In genomic region chr4:140245286-140246179, GRCm38 (mm10) we compare ENCODE assay signal across 9 mouse cellular contexts. TPM values are rescaled to one million over a fixed set of nuclear protein-coding genes. Genes with fewer than 3 reads are reported as not detected.
DNase-seq lines count a peak whose midpoint lies in the region; ATAC-seq lines count a peak whose summit lies in the region.
"Had no signal": no experiment of that assay in that cellular context is flagged by ENCODE, and none has a peak within 500 bp of the region (broad histone marks: within the 10 kb centered on the region; RNA-seq: fewer than 3 reads in every experiment).

No protein-coding gene starts in this region.

- intact Hi-C loops in heart, postnatal 25 days (cut with DNase I), result no loop called here

- H3K4me1 ChIP-seq in heart, embryonic 13.5 days, result peaks cover 8% of the 10 kb centered on the region
- peaks cover 17% of the 10 kb centered on the region for H3K4me1 ChIP-seq in forebrain, embryonic 14.5 days (ENCODE audit: control insufficient read depth, insufficient read depth, low read length)
- H3K4me1 ChIP-seq in midbrain, embryonic 11.5 days (ENCODE audit: control insufficient read depth, insufficient read depth, low read length), result peaks cover 36% of the 10 kb centered on the region

- H3K4me3 ChIP-seq in heart, embryonic 13.5 days, result peak overlapping the region; percentile 42
- H3K4me3 ChIP-seq in forebrain, embryonic 14.5 days (ENCODE audit: low read depth, low read length), result peak overlapping the region; percentile 56
- H3K4me3 ChIP-seq in midbrain, embryonic 11.5 days (ENCODE audit: low read depth, low read length), result peak overlapping the region; percentile 62
- H3K4me3 ChIP-seq: myocyte had no signal

- no peak overlapping the region for H3K9ac ChIP-seq in heart, embryonic 13.5 days
- peak overlapping the region; percentile 78 for H3K9ac ChIP-seq in forebrain, embryonic 14.5 days (ENCODE audit: low read length)
- H3K9ac ChIP-seq in midbrain, embryonic 11.5 days (ENCODE audit: low read length), result peak overlapping the region; percentile 80

- peaks cover 98% of the 10 kb centered on the region for H3K27me3 ChIP-seq in heart, embryonic 13.5 days (replicated peaks)
- H3K27me3 ChIP-seq in forebrain, embryonic 14.5 days (replicated peaks; ENCODE audit: control insufficient read depth, insufficient read depth, low read length), result peaks cover 32% of the 10 kb centered on the region
- peaks cover 71% of the 10 kb centered on the region for H3K27me3 ChIP-seq in midbrain, embryonic 11.5 days (ENCODE audit: control insufficient read depth, insufficient read depth, low read length)

- H3K4me2 ChIP-seq in heart, embryonic 13.5 days, result peak overlapping the region; percentile 63
- peak overlapping the region; percentile 85 for H3K4me2 ChIP-seq in forebrain, embryonic 14.5 days (ENCODE audit: low read length)
- peak overlapping the region; percentile 98 for H3K4me2 ChIP-seq in midbrain, embryonic 11.5 days

- no peaks in the 10 kb centered on the region for H3K9me3 ChIP-seq in heart, embryonic 13.5 days
- H3K9me3 ChIP-seq in forebrain, embryonic 14.5 days (replicated peaks; ENCODE audit: control insufficient read depth, low read length), result no peaks in the 10 kb centered on the region
- H3K9me3 ChIP-seq in midbrain, embryonic 11.5 days (ENCODE audit: control insufficient read depth, low read length), result no peaks in the 10 kb centered on the region

- H3K27ac ChIP-seq in heart, embryonic 13.5 days (replicated peaks), result no peak overlapping the region
- H3K27ac ChIP-seq in forebrain, embryonic 14.5 days (ENCODE audit: low read depth, low read length), result 0 out of 2 replicates have a peak overlapping the region, but pooled peaks have one; percentile 71
- H3K27ac ChIP-seq in midbrain, embryonic 11.5 days (ENCODE audit: low read depth, low read length), result no peak overlapping the region

- 6% methylated on average over 22 of the region's 23 CpGs for WGBS in heart, embryonic 13.5 days
- 1% methylated on average over 23 of the region's 23 CpGs for WGBS in forebrain, embryonic 14.5 days
- WGBS in midbrain, embryonic 11.5 days, result under 1% methylated on average over 22 of the region's 23 CpGs

- no peaks in the 10 kb centered on the region for H3K36me3 ChIP-seq in heart, embryonic 13.5 days
- no peaks in the 10 kb centered on the region for H3K36me3 ChIP-seq in forebrain, embryonic 14.5 days (ENCODE audit: control insufficient read depth, insufficient read depth, low read length)
- H3K36me3 ChIP-seq in midbrain, embryonic 11.5 days (ENCODE audit: control insufficient read depth, insufficient read depth, low read length), result no peaks in the 10 kb centered on the region

- ATAC-seq in heart, embryonic 13.5 days (ENCODE audit: extremely low read depth, insufficient number of reproducible peaks, low FRiP score, low TSS enrichment), result no peak
- ATAC-seq in forebrain, embryonic 14.5 days, result peak; percentile 27; the same call in 1 of the 2 replicates
- ATAC-seq in midbrain, embryonic 11.5 days (ENCODE audit: low FRiP score), result 0 out of 2 replicates have a peak, but pooled peaks have one; percentile 20

- DNase-seq in heart, postnatal 25 days (ENCODE audit: low spot score), result no peak
- peak; percentile 90 for DNase-seq in brain, adult 2 months (ENCODE audit: low read depth, low spot score)
- peak; percentile 72 for DNase-seq in forebrain, embryonic 14.5 days (ENCODE audit: low spot score)
- peak; percentile 92 for DNase-seq in midbrain, embryonic 11.5 days (ENCODE audit: low spot score, missing footprints)
- no peak for DNase-seq in natural killer cell, adult 2 months (ENCODE audit: low spot score in 2 of 2)
- no peak for DNase-seq in lung, postnatal 14 days
- no peak for DNase-seq in urinary bladder, postnatal 10 days (ENCODE audit: low spot score)

RNA-seq across cellular contexts. Expression of gene Igsf21, which starts 1.1 kb away (rescaled TPM):
- polyA plus RNA-seq in heart, embryonic 13.5 days (2015; fragmentation: Nextera tagmentation; extraction: Ambion mirVana), result 0.13 and 0.17 TPM in 2 replicates
- total RNA-seq in heart, postnatal 25 days (2021), result under 1 TPM; 0.21 to 0.25 TPM
- 30.0 and 40.3 TPM in 2 replicates for polyA plus RNA-seq in forebrain, embryonic 14.5 days (2014; fragmentation: Nextera tagmentation; extraction: Ambion mirVana)
- 15.2 and 16.5 TPM in 2 replicates for polyA plus RNA-seq in midbrain, embryonic 11.5 days (2014; fragmentation: Nextera tagmentation; extraction: Ambion mirVana)
- polyA plus RNA-seq: myocyte had no signal

Comparison
In these comparisons a context has a peak if more than half of its experiments do, and no peak if none do; other contexts are left out.
1. DNase-seq: peak in brain, adult 2 months (single experiment), forebrain, embryonic 14.5 days (single experiment) and midbrain, embryonic 11.5 days (single experiment); none in heart, postnatal 25 days (single experiment), natural killer cell, adult 2 months (0 of 2), lung, postnatal 14 days (single experiment) and urinary bladder, postnatal 10 days (single experiment).
2. RNA of gene Igsf21, which starts 1.1 kb away (polyA plus RNA-seq): 30.0 to 40.3 TPM in forebrain, embryonic 14.5 days and 15.2 to 16.5 TPM in midbrain, embryonic 11.5 days; 0.13 to 0.17 TPM in heart, embryonic 13.5 days; every median in the first group is over 10 times any median in the second.
3. Peak in every context shown above with its lines, with median percentiles within 50 percentile points of each other: H3K4me2 ChIP-seq and H3K4me3 ChIP-seq.